Mouse (Mus musculus) neural tube, embryonic 14.5 days (tissue): ENCODE data around the gene Tcf20. TPM values are rescaled to one million over a fixed set of nuclear protein-coding genes. Genes with fewer than 3 reads are reported as not detected.

Experiments used
- ATAC-seq: fragments of 200-750 bp; cut with Nextera tagmentation; 2 replicates; pipeline ENCODE4 v1.8.0; 2017; ENCODE audit warnings: low read depth, mild to moderate bottlenecking, moderate TSS enrichment, moderate library complexity
- H3K27ac ChIP-seq: fragments of 300-500 bp; sonication (generic); 2 replicates; pipeline ENCODE4 v1.5.1; 2014; ENCODE audit warnings: low read depth, mild to moderate bottlenecking, control low read depth, low read length, moderate library complexity, mixed read lengths
- H3K27me3 ChIP-seq: fragments of 300-500 bp; sonication (generic); 2 replicates; pipeline ENCODE4 v1.6.1; 2014; ENCODE audit warnings: low read length; ENCODE audit not compliant: control insufficient read depth, insufficient read depth
- H3K36me3 ChIP-seq: fragments of 300-500 bp; sonication (generic); 2 replicates; pipeline ENCODE4 v1.6.1; 2014; ENCODE audit warnings: low read length, mixed read lengths; ENCODE audit not compliant: control insufficient read depth, insufficient read depth
- H3K4me1 ChIP-seq: fragments of 300-500 bp; sonication (generic); 2 replicates; pipeline ENCODE4 v1.6.1; 2014; ENCODE audit warnings: low read length; ENCODE audit not compliant: control insufficient read depth, insufficient read depth
- H3K4me2 ChIP-seq: fragments of 300-500 bp; sonication (generic); 2 replicates; pipeline ENCODE4 v1.6.1; 2014; ENCODE audit warnings: mild to moderate bottlenecking, low read depth, low read length, control low read depth
- H3K4me3 ChIP-seq: fragments of 300-500 bp; sonication (generic); 2 replicates; pipeline ENCODE4 v1.5.1; 2014; ENCODE audit warnings: low read depth, low read length, control low read depth, mixed read lengths
- H3K9ac ChIP-seq: fragments of 300-500 bp; sonication (generic); replicated peaks from 2 replicates; pipeline ENCODE4 v1.6.1; 2014; ENCODE audit warnings: low read depth, mild to moderate bottlenecking, control low read depth, low read length, mixed read lengths
- H3K9me3 ChIP-seq: fragments of 300-500 bp; sonication (generic); 2 replicates; pipeline ENCODE4 v1.6.1; 2016; ENCODE audit warnings: low read length; ENCODE audit not compliant: control insufficient read depth
- WGBS: fragments of 180-500 bp; shearing (Covaris S2); extraction: QIAGEN DNeasy Blood & Tissue Kit; methylation state at CpG from one replicate; pipeline ENCODE4 v1.1.7; 2014; 5-methylcytosine and 5-hydroxymethylcytosine counted together
- polyA plus RNA-seq: library from polyadenylated mRNA; unstranded; fragments of >200 nt; fragmentation: Nextera tagmentation; extraction: Ambion mirVana; gene quantifications from 2 replicates; pipeline ENCODE4 v1.2.1, GENCODE M21; 2014

Tcf20 gene
- polyA plus RNA-seq, 1 experiment from 2014 or later = 16.3 TPM

DNA sequence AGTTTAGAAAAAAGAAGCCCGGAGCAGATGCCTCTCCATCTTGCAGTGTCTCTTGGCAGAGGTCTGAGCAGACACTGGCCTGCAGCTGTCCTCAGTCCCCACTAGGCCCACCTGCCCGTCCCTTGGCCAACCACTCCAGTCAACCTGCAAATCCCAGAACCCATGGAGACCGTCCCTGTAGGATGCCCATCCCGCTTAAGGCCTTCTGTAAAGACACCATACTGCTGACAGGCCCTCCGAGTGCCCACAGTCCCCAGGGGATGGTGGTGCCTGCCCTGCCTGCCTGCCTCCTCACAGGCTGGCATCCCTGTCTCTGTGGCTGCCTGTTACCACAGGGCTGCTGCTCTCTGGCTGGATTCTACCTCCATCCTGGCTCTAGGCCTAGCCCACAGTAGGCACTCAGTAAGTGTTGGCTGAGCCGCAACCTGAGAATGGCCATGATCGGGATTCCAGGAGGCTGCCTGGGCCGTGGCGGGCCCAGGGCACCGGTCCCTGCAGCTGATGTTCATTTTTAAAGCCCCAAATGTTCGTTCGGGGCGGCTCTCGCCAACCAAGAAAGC lies 23.3 kb downstream of the Tcf20 start:
- Histone ChIP-seq H3K36me3 (no peaks in the 10 kb centered on the region), H3K4me2 (no peak overlapping the region; the same call in 1 of the 2 replicates), H3K9ac (no peak overlapping the region), H3K27ac (peak overlapping the region; percentile 78), H3K4me1 (peaks cover 65% of the 10 kb centered on the region), H3K4me3 (no peak overlapping the region; the same call in 1 of the 2 replicates), H3K9me3 (no peaks in the 10 kb centered on the region), H3K27me3 (peaks cover 7% of the 10 kb centered on the region)
- WGBS = 45% methylated on average over 14 of the region's 14 CpGs
- no peak for ATAC-seq

- Histone ChIP-seq H3K27ac (peak overlapping the region; percentile 78), H3K9me3 (no peaks in the 10 kb centered on the region), H3K4me1 (peaks cover 67% of the 10 kb centered on the region), H3K4me3 (peak overlapping the region; percentile 50), H3K9ac (peak overlapping the region; percentile 63), H3K4me2 (peak overlapping the region; percentile 45), H3K36me3 (no peaks in the 10 kb centered on the region), H3K27me3 (peaks cover 7% of the 10 kb centered on the region)
- no peak for ATAC-seq
- WGBS = 2% methylated on average over 12 of the region's 82 CpGs
These were observed 24.0 kb downstream of the Tcf20 start for GRCm38 (mm10) chr15:82963556-82964156.

GRCm38 (mm10) chr15:82963090-82963489 lies 24.6 kb downstream of the Tcf20 start:
- H3K9ac ChIP-seq = peak overlapping the region; percentile 63
- no peak for ATAC-seq
- peak overlapping the region; percentile 76 for H3K27ac ChIP-seq
- no peaks in the 10 kb centered on the region for H3K36me3 ChIP-seq
- 4% methylated on average over 37 of the region's 39 CpGs for WGBS
- peak overlapping the region; percentile 50 for H3K4me3 ChIP-seq
- H3K4me2 ChIP-seq = peak overlapping the region; percentile 70
- peaks cover 7% of the 10 kb centered on the region for H3K27me3 ChIP-seq
- H3K4me1 ChIP-seq = peaks cover 66% of the 10 kb centered on the region
- H3K9me3 ChIP-seq = no peaks in the 10 kb centered on the region

DNA sequence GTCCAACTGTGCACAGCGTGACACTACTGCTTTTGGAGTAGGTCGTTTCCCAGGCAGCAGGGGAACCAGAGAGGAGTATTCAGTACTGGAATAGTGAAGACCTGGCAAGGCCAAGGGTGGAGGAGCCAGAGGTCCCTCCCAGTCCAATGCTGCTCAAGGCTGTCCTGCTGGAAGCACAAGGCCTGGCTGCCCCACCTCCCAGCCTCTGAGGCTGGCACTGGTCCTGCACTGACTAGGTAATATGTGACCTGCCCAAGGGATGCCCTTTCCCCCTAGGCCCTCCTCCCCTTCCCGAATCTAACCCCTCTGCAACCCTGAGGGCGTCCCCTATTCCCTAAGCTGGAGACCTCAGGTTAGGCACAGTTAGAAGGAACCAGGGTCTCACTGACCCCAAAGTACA lies 25.1 kb downstream of the Tcf20 start:
- peak overlapping the region; percentile 70 for H3K4me2 ChIP-seq
- H3K27ac ChIP-seq = peak overlapping the region; percentile 76; the same call in 1 of the 2 replicates
- H3K27me3 ChIP-seq = peaks cover 7% of the 10 kb centered on the region
- H3K4me1 ChIP-seq = peaks cover 60% of the 10 kb centered on the region
- 26% methylated on average over 4 of the region's 4 CpGs for WGBS
- peak overlapping the region; percentile 63; the same call in 1 of the 2 replicates for H3K9ac ChIP-seq
- ATAC-seq = no peak
- H3K9me3 ChIP-seq = no peaks in the 10 kb centered on the region
- peak overlapping the region; percentile 50 for H3K4me3 ChIP-seq
- no peaks in the 10 kb centered on the region for H3K36me3 ChIP-seq

- ATAC-seq = 0 out of 2 replicates have a peak, but pooled peaks have one; percentile 18
- Histone ChIP-seq H3K27ac (peak overlapping the region; percentile 74), H3K9ac (peak overlapping the region; percentile 46), H3K4me1 (peaks cover 63% of the 10 kb centered on the region), H3K9me3 (no peaks in the 10 kb centered on the region), H3K36me3 (no peaks in the 10 kb centered on the region), H3K4me2 (peak overlapping the region; percentile 70), H3K27me3 (peaks cover 12% of the 10 kb centered on the region), H3K4me3 (peak overlapping the region; percentile 29)
- WGBS = under 1% methylated on average over 21 of the region's 26 CpGs
These were observed 26.7 kb downstream of the Tcf20 start for GRCm38 (mm10) chr15:82960786-82961561.

DNA sequence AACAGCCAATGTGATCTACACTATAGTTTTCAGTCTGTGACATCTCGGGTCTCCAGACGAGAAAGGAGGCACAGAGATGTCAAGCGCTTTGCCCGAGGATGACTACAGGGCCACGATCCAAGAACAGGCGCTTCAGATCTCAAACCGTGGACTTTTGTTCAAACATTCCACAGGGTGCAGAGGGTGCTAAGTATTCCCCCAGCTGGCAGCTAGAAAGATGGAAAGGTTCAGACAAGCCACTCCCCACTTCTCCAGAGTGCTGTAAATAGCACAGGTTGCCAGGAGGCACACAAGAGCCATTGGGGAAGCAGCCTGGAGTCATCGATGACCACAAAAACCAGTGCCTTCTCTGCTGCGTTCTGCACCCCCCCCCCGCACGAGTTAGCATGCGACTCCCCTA lies 28.5 kb downstream of the Tcf20 start:
- H3K4me1 ChIP-seq = peaks cover 57% of the 10 kb centered on the region
- no peak for ATAC-seq

GRCm38 (mm10) chr15:82958253-82958701 lies 29.4 kb downstream of the Tcf20 start:
- under 1% methylated on average over 16 of the region's 16 CpGs for WGBS
- H3K9me3 ChIP-seq = no peaks in the 10 kb centered on the region
- H3K4me2 ChIP-seq = peak overlapping the region; percentile 44
- peaks cover 54% of the 10 kb centered on the region for H3K4me1 ChIP-seq
- ATAC-seq = peak; percentile 54
- peak overlapping the region; percentile 6; the same call in 1 of the 2 replicates for H3K4me3 ChIP-seq
- no peaks in the 10 kb centered on the region for H3K36me3 ChIP-seq
- peaks cover 12% of the 10 kb centered on the region for H3K27me3 ChIP-seq
- H3K9ac ChIP-seq = peak overlapping the region; percentile 33; the same call in 1 of the 2 replicates
- peak overlapping the region; percentile 74 for H3K27ac ChIP-seq

More for the DNA sequence above, 28.5 kb downstream of the Tcf20 start:
- 44% methylated on average over 12 of the region's 12 CpGs for WGBS
- H3K27me3 ChIP-seq = peaks cover 12% of the 10 kb centered on the region
- H3K9me3 ChIP-seq = no peaks in the 10 kb centered on the region
- peak overlapping the region; percentile 44; the same call in 1 of the 2 replicates for H3K4me2 ChIP-seq
- H3K36me3 ChIP-seq = no peaks in the 10 kb centered on the region
- peak overlapping the region; percentile 74; the same call in 1 of the 2 replicates for H3K27ac ChIP-seq
- peak overlapping the region; percentile 6; the same call in 1 of the 2 replicates for H3K4me3 ChIP-seq
- no peak overlapping the region for H3K9ac ChIP-seq

DNA sequence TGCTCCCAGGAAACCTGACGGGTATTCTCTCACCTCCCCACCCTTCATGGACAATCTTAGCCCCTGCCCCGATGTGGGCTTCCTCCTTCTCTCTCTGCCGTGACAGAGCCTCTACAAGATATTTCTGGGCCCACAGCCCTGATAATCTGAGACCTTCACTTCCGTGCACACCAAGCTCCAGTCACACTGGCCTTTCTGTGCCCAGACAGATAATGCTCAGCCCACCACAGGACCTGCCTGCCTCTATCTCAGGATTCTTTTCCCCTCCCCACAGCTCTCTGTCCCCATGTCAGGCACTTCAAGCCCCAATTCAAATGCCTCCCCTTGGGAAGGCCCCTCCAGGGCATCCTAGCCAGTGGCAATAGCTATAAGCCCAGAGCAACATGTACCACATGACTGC lies 31.0 kb downstream of the Tcf20 start:
- H3K9ac ChIP-seq = 0 out of 2 replicates have a peak overlapping the region, but pooled peaks have one; percentile 21
- H3K27ac ChIP-seq = no peak overlapping the region
- H3K4me1 ChIP-seq = peaks cover 55% of the 10 kb centered on the region
- H3K9me3 ChIP-seq = no peaks in the 10 kb centered on the region
- no peak overlapping the region for H3K4me3 ChIP-seq
- no peak overlapping the region for H3K4me2 ChIP-seq
- peaks cover 10% of the 10 kb centered on the region for H3K27me3 ChIP-seq
- no peaks in the 10 kb centered on the region for H3K36me3 ChIP-seq
- WGBS = 65% methylated on average over 4 of the region's 4 CpGs
- no peak for ATAC-seq
